Mouse (Mus musculus) brain, embryonic 14.5 days (tissue): ENCODE measurements around the gene Olfr132.

Experiments
- CTCF ChIP-seq: fragments of 200-500 bp; IDR thresholded peaks from 2 replicates; pipeline ENCODE4 v1.5.1; 2012; ENCODE audit warnings: inconsistent platforms, mild to moderate bottlenecking, moderate library complexity, borderline replicate concordance; ENCODE audit not compliant: insufficient read depth, insufficient read length; ENCODE audit errors: extremely low read depth
- POLR2A ChIP-seq: fragments of 200-500 bp; IDR thresholded peaks from 2 replicates; pipeline ENCODE4 v1.6.1; 2012; ENCODE audit warnings: mild to moderate bottlenecking, inconsistent platforms, borderline replicate concordance; ENCODE audit not compliant: poor library complexity, insufficient read depth, insufficient read length, severe bottlenecking; ENCODE audit errors: extremely low read depth

DNA sequence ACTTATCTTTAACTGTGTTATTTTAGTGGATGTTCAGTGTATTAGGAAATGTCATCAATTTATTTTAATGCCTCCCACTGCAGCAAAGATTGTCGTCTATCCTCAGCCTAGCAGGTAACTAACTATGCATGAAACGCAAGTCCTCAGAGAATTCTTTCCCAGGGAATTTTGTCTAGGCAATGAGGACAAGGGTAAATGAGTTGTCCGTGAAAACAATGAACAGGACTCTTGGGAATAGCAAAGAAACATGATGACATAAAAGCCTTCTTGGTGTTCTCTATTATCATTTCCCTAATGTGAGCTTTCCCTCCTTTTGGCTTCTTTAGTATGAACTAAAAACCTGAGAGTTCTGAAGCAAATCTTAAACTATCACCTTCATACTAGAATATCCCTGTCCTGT, 36.8 kb upstream of the Olfr132 start, which contains the start of gene Olfr134:
- TF ChIP-seq CTCF = no peak
- TF ChIP-seq POLR2A = no peak
